Mouse (Mus musculus) forebrain, postnatal 0 days (tissue): ENCODE measurements around the gene Klhl40. TPM values are rescaled to one million over a fixed set of nuclear protein-coding genes. Genes with fewer than 3 reads are reported as not detected.

Experiments
- ATAC-seq: fragments of 200-750 bp; cut with Nextera tagmentation; 2 replicates; pipeline ENCODE4 v1.8.0; 2017; ENCODE audit warnings: mild to moderate bottlenecking, moderate library complexity
- DNase-seq: peaks from one replicate; pipeline ENCODE4 v3.0.0-alpha.2; 2015
- H3K27ac ChIP-seq: fragments of 300-500 bp; sonication (generic); 2 replicates; pipeline ENCODE4 v1.5.1; 2014; ENCODE audit warnings: low read depth, mild to moderate bottlenecking, antibody characterized with exemption, low read length, moderate library complexity, mixed read lengths
- H3K27me3 ChIP-seq: fragments of 300-500 bp; sonication (generic); 2 replicates; pipeline ENCODE4 v1.6.1; 2014; ENCODE audit warnings: mild to moderate bottlenecking, low read length, mixed read lengths; ENCODE audit not compliant: insufficient read depth
- H3K36me3 ChIP-seq: fragments of 300-500 bp; sonication (generic); 2 replicates; pipeline ENCODE4 v1.6.1; 2014; ENCODE audit warnings: mild to moderate bottlenecking, moderate library complexity; ENCODE audit not compliant: insufficient read depth
- H3K4me1 ChIP-seq: fragments of 300-500 bp; sonication (generic); 2 replicates; pipeline ENCODE4 v1.6.1; 2014; ENCODE audit warnings: antibody characterized with exemption; ENCODE audit not compliant: insufficient read depth
- H3K4me2 ChIP-seq: fragments of 300-500 bp; sonication (generic); 2 replicates; pipeline ENCODE4 v1.6.1; 2014; ENCODE audit warnings: low read depth, mild to moderate bottlenecking, moderate library complexity
- H3K4me3 ChIP-seq: fragments of 300-500 bp; sonication (generic); 2 replicates; pipeline ENCODE4 v1.5.1; 2014; ENCODE audit warnings: low read depth, low read length, mixed read lengths
- H3K9ac ChIP-seq: fragments of 300-500 bp; sonication (generic); 2 replicates; pipeline ENCODE4 v1.6.1; 2014; ENCODE audit warnings: mild to moderate bottlenecking
- H3K9me3 ChIP-seq: fragments of 300-500 bp; sonication (generic); 2 replicates; pipeline ENCODE4 v1.6.1; 2016; ENCODE audit warnings: low read length
- CTCF ChIP-seq: sonication (generic); IDR thresholded peaks from 2 replicates; pipeline ENCODE4 v1.5.1; 2016; ENCODE audit warnings: antibody characterized with exemption, control low read depth, low read depth
- WGBS: fragments of 180-500 bp; shearing (Covaris S2); extraction: QIAGEN DNeasy Blood & Tissue Kit; methylation state at CpG from one replicate; pipeline ENCODE4 v1.1.7; 2014; 5-methylcytosine and 5-hydroxymethylcytosine counted together
- polyA plus RNA-seq: library from polyadenylated mRNA; unstranded; fragments of >200 nt; fragmentation: Nextera tagmentation; extraction: Ambion mirVana; gene quantifications from 2 replicates; pipeline ENCODE4 v1.2.1, GENCODE M21; 2015
- total RNA-seq: library from RNA; depleted of rRNA; stranded (reverse); fragments of >200 nt; gene quantifications from 2 replicates; pipeline ENCODE4 v1.2.3, GENCODE M21; 2014

Klhl40 gene
- total and polyA plus RNA-seq, 2 experiments from 2014 or later, result 2.0 to 2.8 TPM

DNA sequence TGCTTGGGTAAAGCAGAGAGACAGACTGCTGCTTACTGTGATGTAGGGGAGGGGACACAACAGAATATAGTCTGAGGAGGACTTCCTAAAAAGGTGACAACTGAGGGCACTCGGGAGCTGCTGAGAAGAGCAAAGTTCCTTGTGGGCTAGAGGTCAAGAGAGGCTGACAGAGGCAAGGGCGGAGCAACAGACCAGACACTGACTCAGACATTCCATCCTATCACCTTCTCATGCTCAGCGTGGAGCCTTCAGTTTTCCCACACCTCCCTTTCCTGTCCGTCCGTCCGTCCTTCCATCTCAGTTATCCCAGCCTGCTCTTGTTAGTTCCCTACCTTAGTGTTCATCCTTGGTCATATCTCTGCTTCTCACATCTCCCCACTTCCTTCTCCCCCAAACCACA lies 37.8 kb downstream of the Klhl40 start:
- H3K9me3 ChIP-seq, result no peaks in the 10 kb centered on the region
- ATAC-seq, result no peak
- H3K4me3 ChIP-seq, result no peak overlapping the region
- H3K4me2 ChIP-seq, result no peak overlapping the region
- H3K27ac ChIP-seq, result no peak overlapping the region
- no peak overlapping the region for H3K9ac ChIP-seq
- DNase-seq, result no peak
- H3K27me3 ChIP-seq, result no peaks in the 10 kb centered on the region
- no peaks in the 10 kb centered on the region for H3K36me3 ChIP-seq
- WGBS, result 85% methylated on average over 6 of the region's 6 CpGs
- no peak for TF ChIP-seq CTCF
- peaks cover 4% of the 10 kb centered on the region; the same call in 1 of the 2 replicates for H3K4me1 ChIP-seq

DNA sequence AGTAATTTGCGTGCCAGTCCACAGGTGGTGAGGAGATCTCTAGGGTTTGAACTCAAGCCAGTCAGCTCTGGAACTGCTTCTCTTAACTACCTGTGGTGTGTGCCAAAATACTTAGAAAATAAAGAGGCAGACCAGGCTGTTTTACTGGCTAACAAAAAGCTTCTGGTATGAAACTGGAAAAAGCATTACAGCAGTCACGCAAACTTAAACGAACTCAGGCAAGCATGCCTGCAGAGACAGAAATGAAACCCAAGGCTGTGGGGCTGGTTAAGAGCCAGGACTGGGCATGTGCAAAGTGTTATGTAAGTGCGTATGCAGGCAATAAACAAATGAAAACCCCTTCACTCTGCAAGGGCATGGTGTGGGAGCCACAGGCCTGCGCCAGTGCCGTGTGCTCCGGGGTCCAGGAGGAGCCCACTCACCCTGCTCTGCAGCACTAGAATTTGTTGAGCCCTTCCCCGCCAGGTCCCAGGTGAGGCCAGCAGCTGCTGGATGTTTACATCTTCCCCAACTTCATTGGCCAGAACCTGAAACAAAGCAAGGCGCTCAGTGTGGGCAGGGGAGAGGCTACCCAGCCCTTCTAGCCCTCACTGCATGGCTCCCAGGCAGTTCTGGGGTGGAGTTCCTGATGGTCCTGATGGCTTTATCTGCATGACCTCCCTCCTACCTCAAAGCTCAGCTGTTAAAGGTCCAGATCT lies 41.8 kb downstream of the Klhl40 start:
- Histone ChIP-seq H3K36me3 (no peaks in the 10 kb centered on the region), H3K27ac (no peak overlapping the region), H3K9ac (no peak overlapping the region), H3K4me3 (no peak overlapping the region), H3K9me3 (no peaks in the 10 kb centered on the region), H3K4me2 (no peak overlapping the region), H3K27me3 (no peaks in the 10 kb centered on the region), H3K4me1 (no peaks in the 10 kb centered on the region)
- TF ChIP-seq CTCF, result no peak
- DNase-seq, result no peak
- 59% methylated on average over 9 of the region's 9 CpGs for WGBS
- no peak for ATAC-seq

DNA sequence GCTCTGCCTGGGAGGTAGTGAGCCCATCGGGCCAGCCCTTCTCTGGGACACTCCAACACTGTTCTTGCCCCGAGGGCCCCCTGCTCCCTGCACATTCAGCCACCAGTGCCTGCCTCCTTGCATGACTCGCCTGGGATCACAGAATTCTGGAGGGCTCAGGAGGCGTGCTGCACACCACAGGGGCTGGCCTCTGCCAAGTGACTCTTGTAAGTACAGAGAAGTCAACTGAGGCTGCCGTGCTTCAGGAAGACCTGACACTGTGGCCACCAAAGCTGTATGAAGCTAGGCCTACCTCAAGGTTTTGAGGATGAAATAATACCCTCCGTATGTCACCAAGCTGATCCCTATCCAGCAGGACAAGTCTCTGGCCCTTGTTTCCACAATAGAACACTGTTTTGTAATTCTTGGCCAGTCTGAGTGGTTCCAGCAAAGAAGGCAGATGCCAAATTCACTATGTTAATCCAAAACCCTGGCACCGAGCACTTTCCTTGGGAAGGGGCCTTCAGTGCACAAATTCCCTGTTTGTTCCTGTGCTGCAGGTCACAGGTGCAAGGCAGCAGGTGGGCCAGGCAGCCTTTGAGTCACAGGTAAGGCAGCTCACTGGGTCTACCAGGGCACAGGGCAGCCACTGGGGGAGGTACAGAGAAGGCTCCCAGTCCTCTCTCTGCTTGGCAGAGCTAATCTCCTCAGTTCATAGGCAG lies 42.5 kb downstream of the Klhl40 start:
- H3K36me3 ChIP-seq, result no peaks in the 10 kb centered on the region
- no peaks in the 10 kb centered on the region for H3K4me1 ChIP-seq
- ATAC-seq (peak; percentile 34), DNase-seq (peak; percentile 54)
- no peak overlapping the region for H3K9ac ChIP-seq
- H3K4me3 ChIP-seq, result no peak overlapping the region
- no peak overlapping the region for H3K4me2 ChIP-seq
- no peaks in the 10 kb centered on the region for H3K27me3 ChIP-seq
- WGBS, result 26% methylated on average over 7 of the region's 7 CpGs
- TF ChIP-seq CTCF, result no peak
- H3K9me3 ChIP-seq, result no peaks in the 10 kb centered on the region
- no peak overlapping the region for H3K27ac ChIP-seq

DNA sequence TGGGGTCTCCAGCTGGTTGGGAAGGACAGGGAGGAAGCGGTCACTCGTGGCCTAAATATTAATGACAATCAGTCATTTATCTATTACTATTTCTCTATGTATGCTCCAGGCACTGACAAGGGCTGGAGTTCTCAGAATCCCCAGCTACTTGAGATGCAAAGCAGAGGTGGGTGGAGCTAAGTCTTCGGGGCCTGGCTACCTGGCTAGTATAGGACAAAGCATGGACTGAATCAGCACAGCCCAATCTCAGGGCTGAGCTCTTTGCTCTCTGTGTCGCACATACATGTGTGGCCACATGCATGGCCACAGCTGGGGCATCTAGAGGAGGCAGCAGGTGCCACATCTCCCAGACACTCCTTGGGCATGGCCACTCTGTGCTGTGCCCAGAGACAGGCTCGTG lies 43.4 kb downstream of the Klhl40 start:
- no peaks in the 10 kb centered on the region for H3K36me3 ChIP-seq
- no peak for ATAC-seq
- TF ChIP-seq CTCF, result no peak

DNA sequence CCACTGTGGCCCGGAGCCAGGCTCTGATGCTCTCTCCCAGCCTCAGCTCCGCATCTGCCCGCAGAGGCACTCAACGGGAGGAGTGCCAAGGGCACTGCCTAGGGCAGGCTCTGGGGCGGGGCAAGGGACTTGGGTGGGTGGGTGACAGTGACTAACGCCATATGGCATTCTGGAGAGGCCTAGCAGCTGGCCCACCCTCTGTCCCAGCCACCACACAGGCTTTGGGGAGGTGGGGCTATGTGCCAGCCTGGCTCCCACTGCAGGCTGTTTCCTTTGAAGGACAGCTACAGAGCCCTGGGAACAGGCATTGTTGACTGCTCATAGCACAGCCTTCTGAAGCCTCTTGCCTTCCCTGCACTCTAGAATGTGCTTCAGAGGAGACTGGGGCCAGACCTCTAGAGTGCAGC lies 45.2 kb downstream of the Klhl40 start:
- no peak overlapping the region for H3K9ac ChIP-seq
- H3K27me3 ChIP-seq, result no peaks in the 10 kb centered on the region

More for the DNA sequence above, 43.4 kb downstream of the Klhl40 start:
- WGBS, result 73% methylated on average over 5 of the region's 5 CpGs
- Histone ChIP-seq H3K4me3 (no peak overlapping the region), H3K27me3 (no peaks in the 10 kb centered on the region), H3K9me3 (no peaks in the 10 kb centered on the region), H3K9ac (no peak overlapping the region), H3K4me1 (no peaks in the 10 kb centered on the region), H3K4me2 (no peak overlapping the region), H3K27ac (no peak overlapping the region)
- no peak for DNase-seq

DNA sequence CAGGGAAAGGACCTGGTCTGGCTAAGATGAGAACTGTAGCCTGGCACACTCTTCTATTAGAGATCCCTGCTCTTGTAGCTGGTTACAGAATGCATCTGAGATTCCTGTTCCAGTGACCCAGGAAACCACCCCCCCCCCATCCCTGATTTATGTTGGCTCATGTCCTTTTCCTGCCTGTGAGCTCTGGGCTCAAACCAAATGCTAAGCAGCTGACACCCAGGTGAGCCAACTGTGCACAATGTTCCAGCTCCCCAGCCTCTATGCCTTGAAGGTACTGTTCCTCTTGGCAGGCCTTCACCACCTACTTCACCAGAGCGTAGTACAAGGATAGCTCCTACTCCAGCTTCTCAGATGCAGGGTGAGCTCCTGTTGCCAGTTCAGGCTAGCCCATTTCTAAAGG lies 45.6 kb downstream of the Klhl40 start:
- 46% methylated on average over 1 of the region's 1 CpGs for WGBS
- Histone ChIP-seq H3K9me3 (no peaks in the 10 kb centered on the region), H3K9ac (no peak overlapping the region), H3K4me1 (no peaks in the 10 kb centered on the region), H3K4me3 (no peak overlapping the region), H3K27ac (peak overlapping the region; percentile 40; the same call in 1 of the 2 replicates), H3K36me3 (no peaks in the 10 kb centered on the region), H3K27me3 (no peaks in the 10 kb centered on the region), H3K4me2 (no peak overlapping the region)
- no peak for DNase-seq
- ATAC-seq, result no peak; the same call in 1 of the 2 replicates
- TF ChIP-seq CTCF, result no peak

More for the DNA sequence above, 45.2 kb downstream of the Klhl40 start:
- no peaks in the 10 kb centered on the region for H3K9me3 ChIP-seq
- H3K4me3 ChIP-seq, result no peak overlapping the region
- peak; percentile 87 for ATAC-seq
- peak; percentile 66 for DNase-seq
- no peaks in the 10 kb centered on the region for H3K36me3 ChIP-seq
- TF ChIP-seq CTCF, result no peak
- no peaks in the 10 kb centered on the region for H3K4me1 ChIP-seq
- no peak overlapping the region for H3K4me2 ChIP-seq
- 26% methylated on average over 6 of the region's 6 CpGs for WGBS
- peak overlapping the region; percentile 40; the same call in 1 of the 2 replicates for H3K27ac ChIP-seq

DNA sequence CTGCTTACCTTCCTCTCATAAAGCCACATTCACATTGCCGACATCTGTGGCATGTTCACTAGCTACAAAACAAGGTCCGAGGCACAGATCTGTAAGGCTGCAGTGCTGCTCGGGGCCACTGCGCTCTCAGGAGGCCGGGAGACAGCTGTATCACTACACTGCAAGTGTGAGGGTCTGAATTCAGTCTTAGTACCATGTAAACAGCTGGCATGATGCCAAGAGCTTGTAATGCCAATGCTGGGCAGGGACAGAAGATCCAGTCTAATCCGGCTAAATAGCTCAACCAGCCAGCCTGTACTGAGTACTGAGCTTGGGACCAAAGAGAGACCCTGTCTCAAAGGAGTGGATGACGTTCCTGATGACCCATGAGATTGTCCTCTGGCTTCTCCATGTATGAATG lies 46.6 kb downstream of the Klhl40 start:
- ATAC-seq, result peak; percentile 42
- DNase-seq, result peak; percentile 48
- 36% methylated on average over 7 of the region's 7 CpGs for WGBS
- H3K27ac ChIP-seq, result no peak overlapping the region
- no peaks in the 10 kb centered on the region for H3K9me3 ChIP-seq
- no peaks in the 10 kb centered on the region for H3K4me1 ChIP-seq
- H3K27me3 ChIP-seq, result no peaks in the 10 kb centered on the region
- H3K4me2 ChIP-seq, result no peak overlapping the region
- H3K36me3 ChIP-seq, result no peaks in the 10 kb centered on the region
- H3K4me3 ChIP-seq, result no peak overlapping the region
- no peak overlapping the region for H3K9ac ChIP-seq
- no peak for TF ChIP-seq CTCF
